Mouse (Mus musculus) liver, adult 2 months (tissue): ENCODE results near the gene Jagn1. TPM values are rescaled to one million over a fixed set of nuclear protein-coding genes. Genes with fewer than 3 reads are reported as not detected.

Source experiments
- DNase-seq: peaks from one replicate; pipeline ENCODE4 v3.0.0-alpha.2; 2011; ENCODE audit warnings: low read depth, low spot score; ENCODE audit errors: extremely low read depth
- H3K27ac ChIP-seq: fragments of 200-500 bp; replicated peaks from 2 replicates; pipeline ENCODE4 v1.5.1; 2012; ENCODE audit warnings: low read depth, mild to moderate bottlenecking, control low read depth, inconsistent platforms, low read length; ENCODE audit not compliant: insufficient read depth
- H3K27me3 ChIP-seq: fragments of 200-500 bp; 2 replicates; pipeline ENCODE4 v1.6.1; 2012; ENCODE audit warnings: mild to moderate bottlenecking, moderate library complexity, low read length, inconsistent platforms; ENCODE audit not compliant: control insufficient read depth, insufficient read depth
- H3K36me3 ChIP-seq: fragments of 200-500 bp; 2 replicates; pipeline ENCODE4 v1.6.1; 2012; ENCODE audit warnings: low read length, inconsistent platforms; ENCODE audit not compliant: control insufficient read depth, insufficient read depth
- H3K4me1 ChIP-seq: fragments of 200-500 bp; 2 replicates; pipeline ENCODE4 v1.6.1; 2011; ENCODE audit warnings: low read length; ENCODE audit not compliant: control insufficient read depth, insufficient read depth
- H3K4me3 ChIP-seq: fragments of 200-500 bp; 2 replicates; pipeline ENCODE4 v1.5.1; 2011; ENCODE audit warnings: low read depth, mild to moderate bottlenecking, control low read depth, low read length, moderate library complexity; ENCODE audit not compliant: insufficient read depth
- H3K79me2 ChIP-seq: fragments of 200-500 bp; 2 replicates; pipeline ENCODE4 v1.6.1; 2012; ENCODE audit warnings: inconsistent platforms, mild to moderate bottlenecking, low read length, moderate library complexity; ENCODE audit not compliant: control insufficient read depth, insufficient read depth
- H3K9ac ChIP-seq: fragments of 200-500 bp; 2 replicates; pipeline ENCODE4 v1.6.1; 2012; ENCODE audit warnings: low read depth, mild to moderate bottlenecking, control low read depth, inconsistent platforms, low read length
- CTCF ChIP-seq: fragments of 200-500 bp; IDR thresholded peaks from 2 replicates; pipeline ENCODE4 v1.5.1; 2011; ENCODE audit warnings: low read depth, low read length, control low read depth
- POLR2A ChIP-seq: fragments of 200-500 bp; IDR thresholded peaks from 2 replicates; pipeline ENCODE4 v1.6.1; 2011; ENCODE audit warnings: low read length, control low read depth; ENCODE audit not compliant: insufficient read depth; ENCODE audit errors: extremely low read depth
- WGBS: fragments of 180-500 bp; shearing (Covaris S2); methylation state at CpG from one replicate; pipeline ENCODE4 v1.1.7; 2018; 5-methylcytosine and 5-hydroxymethylcytosine counted together
- polyA plus RNA-seq: library from polyadenylated mRNA; depleted of rRNA; stranded (reverse); fragments of >200 nt; gene quantifications from 2 replicates; pipeline ENCODE4 v1.2.3, GENCODE M21; 2012
- total RNA-seq: library from RNA; depleted of rRNA; stranded (reverse); fragments of >200 nt; gene quantifications from 2 replicates; pipeline ENCODE4 v1.2.3, GENCODE M21; 2014

The Jagn1 gene
- total and polyA plus RNA-seq, 2 experiments = 20.2 to 61.5 TPM

- H3K79me2 ChIP-seq = peaks cover 28% of the 10 kb centered on the region; the same call in 1 of the 2 replicates
- TF ChIP-seq POLR2A = no peak
- no peak for TF ChIP-seq CTCF
- peak overlapping the region; percentile 82 for H3K27ac ChIP-seq
- peaks cover 34% of the 10 kb centered on the region for H3K4me1 ChIP-seq
- peaks cover 2% of the 10 kb centered on the region; the same call in 1 of the 2 replicates for H3K36me3 ChIP-seq
- DNase-seq = peak; percentile 80
- peak overlapping the region; percentile 82 for H3K9ac ChIP-seq
- WGBS = 20% methylated on average over 3 of the region's 3 CpGs
- H3K4me3 ChIP-seq = peak overlapping the region; percentile 58
- H3K27me3 ChIP-seq = no peaks in the 10 kb centered on the region
Observed at GRCm38 (mm10) chr6:113429965-113430364, 12.4 kb upstream of the Jagn1 start.

- Histone ChIP-seq H3K9ac (peak overlapping the region; percentile 65), H3K79me2 (peaks cover 35% of the 10 kb centered on the region; the same call in 1 of the 2 replicates), H3K4me1 (peaks cover 35% of the 10 kb centered on the region), H3K36me3 (peaks cover 9% of the 10 kb centered on the region; the same call in 1 of the 2 replicates), H3K27ac (peak overlapping the region; percentile 82), H3K4me3 (peak overlapping the region; percentile 58), H3K27me3 (no peaks in the 10 kb centered on the region)
- TF ChIP-seq CTCF (no peak), POLR2A (no peak)
- peak; percentile 76 for DNase-seq
- WGBS = 15% methylated on average over 3 of the region's 3 CpGs
Observed at GRCm38 (mm10) chr6:113430846-113431245, 11.5 kb upstream of the Jagn1 start.

DNA sequence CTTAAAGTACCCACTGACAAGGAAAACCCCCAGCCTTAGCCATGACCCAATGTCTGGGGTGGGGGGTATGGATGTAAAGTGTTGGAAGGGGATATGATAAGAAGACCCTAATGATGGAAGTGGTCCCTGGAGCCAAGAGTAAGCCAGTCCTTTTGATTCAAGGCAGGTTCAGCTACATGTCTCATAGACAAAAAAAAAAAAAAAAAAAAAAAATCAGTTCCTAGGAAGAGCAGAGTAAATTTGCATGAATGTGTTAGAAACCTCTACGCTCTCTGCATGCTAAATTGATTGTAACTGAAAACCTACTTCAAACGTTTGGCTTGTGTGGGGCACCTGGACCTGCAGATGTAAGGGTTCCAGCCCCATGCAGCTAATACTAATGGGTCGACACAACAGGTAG is 10.6 kb upstream of the Jagn1 start:
- H3K36me3 ChIP-seq = peaks cover 9% of the 10 kb centered on the region; the same call in 1 of the 2 replicates
- H3K4me1 ChIP-seq = peaks cover 35% of the 10 kb centered on the region
- H3K27ac ChIP-seq = peak overlapping the region; percentile 78; the same call in 1 of the 2 replicates
- no peak for DNase-seq
- H3K27me3 ChIP-seq = no peaks in the 10 kb centered on the region
- WGBS = 31% methylated on average over 3 of the region's 3 CpGs
- TF ChIP-seq POLR2A (no peak), CTCF (no peak)
- H3K79me2 ChIP-seq = peaks cover 35% of the 10 kb centered on the region; the same call in 1 of the 2 replicates
- H3K4me3 ChIP-seq = no peak overlapping the region
- peak overlapping the region; percentile 22; the same call in 1 of the 2 replicates for H3K9ac ChIP-seq

DNA sequence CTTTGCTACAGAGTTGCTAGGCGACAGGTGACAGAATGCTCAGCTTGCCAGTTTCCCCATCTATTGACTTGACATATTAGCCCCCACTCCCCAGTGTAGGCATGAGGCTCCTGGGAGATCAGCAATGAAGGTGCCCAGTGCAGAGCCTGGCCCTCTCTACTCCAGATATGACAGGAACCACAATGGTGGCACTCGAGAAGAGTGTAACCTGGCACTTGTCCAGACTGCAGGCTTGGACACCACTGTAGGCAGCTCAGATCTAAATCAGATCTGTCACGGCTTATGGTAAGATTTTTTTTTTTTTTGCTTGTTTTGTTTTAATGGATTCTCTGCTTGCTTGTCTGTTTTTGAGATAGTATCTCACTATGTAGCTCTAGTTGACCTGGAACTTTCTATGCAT is 8.7 kb upstream of the Jagn1 start:
- peak overlapping the region; percentile 66 for H3K27ac ChIP-seq
- peaks cover 11% of the 10 kb centered on the region; the same call in 1 of the 2 replicates for H3K36me3 ChIP-seq
- no peak for TF ChIP-seq POLR2A
- no peak for TF ChIP-seq CTCF
- H3K4me3 ChIP-seq = no peak overlapping the region
- H3K27me3 ChIP-seq = no peaks in the 10 kb centered on the region
- peaks cover 41% of the 10 kb centered on the region for H3K4me1 ChIP-seq
- peaks cover 30% of the 10 kb centered on the region; the same call in 1 of the 2 replicates for H3K79me2 ChIP-seq
- no peak overlapping the region for H3K9ac ChIP-seq
- 34% methylated on average over 3 of the region's 3 CpGs for WGBS
- peak; percentile 42 for DNase-seq

DNA sequence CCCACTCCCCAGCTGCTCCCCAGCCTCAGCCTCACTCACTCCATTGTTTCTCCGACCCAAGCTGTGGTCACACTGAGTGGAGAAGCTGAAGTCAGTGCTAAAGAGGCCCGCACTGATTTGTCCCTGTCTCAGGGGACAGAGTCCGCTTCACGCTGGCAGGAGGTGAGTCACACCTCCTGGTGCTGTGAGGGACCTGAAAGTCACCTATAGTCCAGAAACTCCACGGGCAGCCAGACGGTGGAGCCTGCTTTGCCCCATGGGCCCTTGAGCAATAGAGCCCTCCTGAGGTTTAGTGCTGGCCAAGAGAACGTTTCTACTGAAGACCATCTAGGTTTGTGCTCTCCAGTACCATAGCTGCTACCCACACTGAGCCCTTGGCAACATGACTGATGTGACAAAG is 7.7 kb upstream of the Jagn1 start:
- Histone ChIP-seq H3K27ac (peak overlapping the region; percentile 66), H3K36me3 (peaks cover 11% of the 10 kb centered on the region; the same call in 1 of the 2 replicates), H3K4me3 (no peak overlapping the region), H3K9ac (peak overlapping the region; percentile 23; the same call in 1 of the 2 replicates), H3K79me2 (peaks cover 25% of the 10 kb centered on the region; the same call in 1 of the 2 replicates), H3K4me1 (peaks cover 46% of the 10 kb centered on the region), H3K27me3 (no peaks in the 10 kb centered on the region)
- DNase-seq = peak; percentile 82
- no peak for TF ChIP-seq POLR2A
- TF ChIP-seq CTCF = no peak
- 28% methylated on average over 7 of the region's 7 CpGs for WGBS

DNA sequence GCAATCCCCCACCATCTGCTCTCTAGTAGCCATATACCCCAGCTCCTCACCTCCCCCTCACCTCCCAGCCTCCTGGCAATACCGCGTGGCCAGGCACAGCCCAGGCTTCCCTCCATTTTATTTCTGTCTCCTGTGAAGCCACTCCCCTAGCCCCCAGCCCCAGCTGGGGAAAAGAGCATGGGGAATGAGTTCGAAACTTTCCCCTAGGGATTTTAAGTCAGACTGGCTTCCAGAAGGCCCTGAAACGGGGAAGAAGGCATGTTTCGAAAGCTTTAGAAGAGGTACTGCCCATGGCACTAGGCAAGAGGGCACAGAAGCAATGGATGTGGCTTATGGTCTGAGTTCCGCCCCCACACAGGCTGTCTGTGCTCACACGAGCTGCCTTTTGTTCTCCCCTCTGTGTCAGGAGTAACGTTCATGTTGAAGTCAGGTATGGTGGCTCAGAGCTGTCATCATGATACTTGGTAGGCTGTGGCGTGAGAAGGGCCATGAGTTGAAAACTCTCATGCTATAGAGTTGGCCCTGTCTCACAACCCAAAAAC is 6.6 kb upstream of the Jagn1 start, which contains the start of gene Cidec:
TSS of gene Cidec (minus strand) at position 97 of the 542 bp plus-strand sequence.
- H3K27me3 ChIP-seq = no peaks in the 10 kb centered on the region
- TF ChIP-seq POLR2A (no peak), CTCF (no peak)
- H3K79me2 ChIP-seq = peaks cover 25% of the 10 kb centered on the region; the same call in 1 of the 2 replicates
- H3K4me3 ChIP-seq = no peak within 1 kb of the TSS
- DNase-seq = peak; percentile 37
- 76% methylated on average over 9 of the region's 9 CpGs for WGBS
- peaks cover 53% of the 10 kb centered on the region for H3K4me1 ChIP-seq
- H3K36me3 ChIP-seq = peaks cover 11% of the 10 kb centered on the region; the same call in 1 of the 2 replicates
- H3K27ac ChIP-seq = peak within 1 kb of the TSS; percentile 66
- H3K9ac ChIP-seq = peak within 1 kb of the TSS; percentile 23; the same call in 1 of the 2 replicates
